Mouse (Mus musculus): ENCODE measurements around the gene Clasp2.

GRCm38 (mm10) chr9:113763123-113763522 lies 21.9 kb downstream of the Clasp2 start:
- TF ChIP-seq CTCF (IDR thresholded peaks at IDR 0.05; ENCODE audit: low read depth, low read length) (no peak), POLR2A (IDR thresholded peaks at IDR 0.05; ENCODE audit: extremely low read depth, insufficient read depth, low read length) (no peak)

Measured in liver, adult 2 months (tissue).